Mouse (Mus musculus) kidney, embryonic 15.5 days (tissue): ENCODE measurements around the gene Rufy3. TPM values are rescaled to one million over a fixed set of nuclear protein-coding genes. Genes with fewer than 3 reads are reported as not detected.

ENCODE experiments used
- ATAC-seq: fragments of 200-750 bp; cut with Nextera tagmentation; replicated peaks from 2 replicates; pipeline ENCODE4 v1.8.0; 2017; ENCODE audit warnings: moderate TSS enrichment; ENCODE audit not compliant: low FRiP score
- H3K27ac ChIP-seq: fragments of 300-500 bp; sonication (generic); 2 replicates; pipeline ENCODE4 v1.5.1; 2015; ENCODE audit warnings: mild to moderate bottlenecking, inconsistent platforms
- H3K27me3 ChIP-seq: fragments of 300-500 bp; sonication (generic); 2 replicates; pipeline ENCODE4 v1.6.1; 2015; ENCODE audit warnings: inconsistent platforms
- H3K36me3 ChIP-seq: fragments of 300-500 bp; sonication (generic); 2 replicates; pipeline ENCODE4 v1.6.1; 2015; ENCODE audit warnings: inconsistent platforms
- H3K4me1 ChIP-seq: fragments of 300-500 bp; sonication (generic); 2 replicates; pipeline ENCODE4 v1.6.1; 2015; ENCODE audit warnings: inconsistent platforms
- H3K4me2 ChIP-seq: fragments of 300-500 bp; sonication (generic); 2 replicates; pipeline ENCODE4 v1.6.1; 2015; ENCODE audit warnings: moderate library complexity, mild to moderate bottlenecking, inconsistent platforms
- H3K4me3 ChIP-seq: fragments of 300-500 bp; sonication (generic); replicated peaks from 2 replicates; pipeline ENCODE4 v1.5.1; 2015; ENCODE audit warnings: mild to moderate bottlenecking, inconsistent platforms
- H3K9ac ChIP-seq: fragments of 300-500 bp; sonication (generic); 2 replicates; pipeline ENCODE4 v1.6.1; 2015; ENCODE audit warnings: mild to moderate bottlenecking, inconsistent platforms
- H3K9me3 ChIP-seq: fragments of 300-500 bp; sonication (generic); replicated peaks from 2 replicates; pipeline ENCODE4 v1.6.1; 2016; ENCODE audit warnings: inconsistent platforms
- WGBS: fragments of 180-500 bp; shearing (Covaris S2); methylation state at CpG from one replicate; pipeline ENCODE4 v1.1.7; 2015; ENCODE audit warnings: mixed read lengths; 5-methylcytosine and 5-hydroxymethylcytosine counted together
- polyA plus RNA-seq: library from polyadenylated mRNA; unstranded; fragments of >200 nt; fragmentation: Nextera tagmentation; extraction: Ambion mirVana; gene quantifications from 2 replicates; pipeline ENCODE4 v1.2.1, GENCODE M21; 2015

The Rufy3 gene
- polyA plus RNA-seq, 1 experiment from 2014 or later: 19.3 TPM

DNA sequence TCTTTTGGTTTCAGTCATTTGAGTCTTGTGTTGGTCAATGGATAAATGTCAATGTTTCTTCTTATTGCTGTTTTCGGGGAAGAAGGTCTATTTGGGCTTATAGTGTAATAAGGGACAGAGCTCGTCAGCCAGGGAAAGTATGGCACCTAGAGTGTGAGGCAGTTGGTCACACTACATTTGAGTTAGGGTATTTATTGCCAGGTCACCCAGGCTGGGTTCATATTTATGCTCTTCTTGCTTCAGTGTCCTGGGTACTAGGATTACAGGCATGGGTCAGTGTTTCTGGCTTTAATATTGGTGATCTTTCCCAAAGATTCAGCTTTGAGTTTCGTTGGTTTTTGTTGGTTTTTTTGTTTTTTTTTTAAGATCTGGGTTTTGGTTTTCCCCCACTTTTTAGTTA lies 37.9 kb downstream of the Rufy3 start:
- H3K4me2 ChIP-seq: no peak overlapping the region
- 48% methylated on average over 3 of the region's 3 CpGs for WGBS

DNA sequence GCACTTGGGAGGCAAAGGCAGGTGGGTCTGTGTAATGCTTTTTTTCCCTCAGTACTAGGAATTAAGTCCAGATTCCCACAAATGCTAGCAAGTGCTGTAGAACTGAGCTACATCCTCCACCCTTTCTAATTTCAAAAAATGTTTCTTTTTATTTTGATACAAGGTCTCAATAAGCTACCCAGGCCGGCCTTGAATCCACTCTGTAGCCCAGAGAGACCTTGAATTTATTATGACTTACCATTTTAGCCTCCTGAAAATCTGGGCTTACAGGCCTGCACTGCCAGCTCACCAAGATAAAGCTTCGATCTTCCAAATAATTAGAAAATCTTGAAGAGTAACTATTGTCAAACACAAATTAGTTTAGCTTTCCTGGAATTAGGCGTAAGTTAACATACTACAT lies 39.2 kb downstream of the Rufy3 start:
- no peaks in the 10 kb centered on the region for H3K36me3 ChIP-seq
- no peak overlapping the region for H3K9ac ChIP-seq
- H3K27ac ChIP-seq: no peak overlapping the region
- no peaks in the 10 kb centered on the region for H3K9me3 ChIP-seq
- H3K27me3 ChIP-seq: no peaks in the 10 kb centered on the region
- no peak overlapping the region for H3K4me3 ChIP-seq
- H3K4me2 ChIP-seq: no peak overlapping the region
- WGBS: 88% methylated on average over 3 of the region's 3 CpGs
- peaks cover 19% of the 10 kb centered on the region for H3K4me1 ChIP-seq
- no peak for ATAC-seq

More for the DNA sequence above, 37.9 kb downstream of the Rufy3 start:
- ATAC-seq: peak; percentile 77
- Histone ChIP-seq H3K27me3 (no peaks in the 10 kb centered on the region), H3K4me3 (no peak overlapping the region), H3K9ac (no peak overlapping the region), H3K36me3 (no peaks in the 10 kb centered on the region), H3K9me3 (no peaks in the 10 kb centered on the region), H3K27ac (no peak overlapping the region), H3K4me1 (peaks cover 19% of the 10 kb centered on the region)

DNA sequence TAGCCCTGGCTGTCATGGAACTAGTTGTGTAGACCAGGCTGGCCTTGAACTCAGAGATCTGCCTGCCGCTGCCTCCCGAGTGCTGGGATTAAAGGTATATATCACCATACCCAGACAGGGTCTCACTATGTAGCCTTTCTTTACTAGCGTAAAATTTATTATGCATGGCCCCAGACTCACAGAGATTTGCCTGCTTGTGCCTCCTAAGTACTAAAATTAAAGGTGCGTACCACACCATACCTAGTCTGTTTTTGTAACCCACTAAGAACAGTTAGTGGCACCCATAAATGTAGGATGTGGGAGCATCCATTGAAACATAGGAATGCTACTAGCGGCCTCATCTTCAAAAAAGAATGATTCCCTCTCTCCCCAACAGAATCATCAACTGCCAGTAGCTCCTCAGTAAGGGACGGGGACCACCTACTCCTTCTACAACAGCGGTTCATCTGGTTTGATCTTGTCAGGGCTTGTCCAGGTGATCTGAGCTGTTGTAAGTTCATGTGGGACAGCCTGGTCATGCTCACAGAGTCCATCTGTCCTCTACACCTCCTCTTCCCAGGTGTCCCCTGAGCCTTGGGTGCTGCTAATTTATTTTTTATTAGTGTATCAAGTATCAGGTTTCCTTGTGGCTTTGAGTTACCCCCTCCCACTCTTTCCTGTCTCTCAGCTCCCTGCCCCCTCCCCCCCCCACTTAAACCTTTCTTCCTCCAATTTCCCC lies 40.0 kb downstream of the Rufy3 start:
- ATAC-seq: peak; percentile 84

DNA sequence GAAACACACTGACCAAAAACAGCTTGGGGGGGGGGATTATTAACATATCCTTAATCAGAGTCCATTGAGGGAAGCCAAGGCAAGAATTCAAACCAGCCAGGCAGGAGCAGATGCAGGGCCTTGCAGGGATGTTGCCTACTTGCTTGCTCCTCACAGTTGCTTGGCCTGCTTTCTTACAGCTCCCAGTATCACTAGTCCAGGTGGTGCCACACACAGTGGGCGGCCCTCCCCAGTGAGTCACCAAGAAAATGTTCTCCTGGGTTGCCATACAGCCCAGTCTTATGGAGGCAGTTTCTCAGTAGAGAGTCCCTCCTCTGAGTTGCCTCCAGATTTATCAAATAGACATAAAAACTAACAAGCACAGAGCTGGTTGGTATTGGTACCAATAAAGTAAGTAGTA lies 49.3 kb downstream of the Rufy3 start:
- Histone ChIP-seq H3K27me3 (no peaks in the 10 kb centered on the region), H3K4me2 (no peak overlapping the region), H3K4me3 (no peak overlapping the region), H3K27ac (no peak overlapping the region), H3K36me3 (peaks cover 29% of the 10 kb centered on the region), H3K9me3 (no peaks in the 10 kb centered on the region), H3K4me1 (no peaks in the 10 kb centered on the region), H3K9ac (no peak overlapping the region)
- no peak for ATAC-seq
- WGBS: 96% methylated on average over 1 of the region's 1 CpGs

More for the DNA sequence above, 40.0 kb downstream of the Rufy3 start:
- Histone ChIP-seq H3K9ac (no peak overlapping the region), H3K27ac (no peak overlapping the region), H3K9me3 (no peaks in the 10 kb centered on the region), H3K27me3 (no peaks in the 10 kb centered on the region), H3K4me3 (no peak overlapping the region), H3K4me2 (no peak overlapping the region), H3K4me1 (peaks cover 19% of the 10 kb centered on the region), H3K36me3 (no peaks in the 10 kb centered on the region)
- WGBS: 69% methylated on average over 7 of the region's 7 CpGs

DNA sequence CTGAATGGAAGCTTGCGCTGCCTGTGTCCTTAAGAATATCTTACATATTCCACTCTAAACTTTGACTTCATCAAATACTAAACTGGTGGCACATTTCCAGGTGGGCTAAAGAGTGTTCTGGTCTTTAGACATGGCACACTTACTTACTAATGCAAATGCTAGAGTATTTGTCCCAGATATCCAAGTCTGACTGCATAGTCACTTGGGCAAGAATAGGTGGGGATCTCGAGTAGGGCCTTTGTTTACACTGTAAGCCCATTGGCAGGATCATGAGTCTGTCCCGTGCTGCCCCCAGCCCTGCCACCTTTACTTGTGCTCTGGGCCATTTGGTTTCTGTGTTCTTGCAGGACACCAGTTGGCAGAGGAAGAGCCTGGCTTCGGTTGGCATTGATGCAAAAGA lies 52.1 kb downstream of the Rufy3 start:
- Histone ChIP-seq H3K27ac (no peak overlapping the region), H3K27me3 (no peaks in the 10 kb centered on the region), H3K9me3 (no peaks in the 10 kb centered on the region), H3K36me3 (peaks cover 41% of the 10 kb centered on the region), H3K4me1 (no peaks in the 10 kb centered on the region), H3K4me3 (no peak overlapping the region), H3K9ac (no peak overlapping the region), H3K4me2 (no peak overlapping the region)
- WGBS: 82% methylated on average over 4 of the region's 4 CpGs
- no peak for ATAC-seq

DNA sequence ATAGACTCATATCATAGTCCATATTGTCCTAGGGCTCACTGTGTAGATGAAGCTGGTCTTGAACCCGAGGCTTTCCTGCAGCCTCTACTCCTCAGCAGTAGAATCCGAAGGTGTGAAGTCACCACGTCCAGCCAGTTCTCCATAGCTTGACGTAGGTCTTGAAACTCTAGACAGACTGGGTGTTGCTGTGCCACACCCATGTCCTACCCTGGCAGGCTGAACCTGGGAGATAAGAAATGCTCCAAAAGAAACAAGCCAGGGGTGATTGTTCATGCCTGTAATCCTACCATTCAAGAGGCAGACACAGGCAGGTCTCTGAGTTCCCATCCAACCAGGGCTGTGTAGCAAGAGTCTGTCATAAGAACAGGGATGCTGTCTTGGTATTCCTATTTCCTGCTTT lies 62.7 kb downstream of the Rufy3 start:
- peak; percentile 40; the same call in 1 of the 2 replicates for ATAC-seq
- 87% methylated on average over 4 of the region's 4 CpGs for WGBS

DNA sequence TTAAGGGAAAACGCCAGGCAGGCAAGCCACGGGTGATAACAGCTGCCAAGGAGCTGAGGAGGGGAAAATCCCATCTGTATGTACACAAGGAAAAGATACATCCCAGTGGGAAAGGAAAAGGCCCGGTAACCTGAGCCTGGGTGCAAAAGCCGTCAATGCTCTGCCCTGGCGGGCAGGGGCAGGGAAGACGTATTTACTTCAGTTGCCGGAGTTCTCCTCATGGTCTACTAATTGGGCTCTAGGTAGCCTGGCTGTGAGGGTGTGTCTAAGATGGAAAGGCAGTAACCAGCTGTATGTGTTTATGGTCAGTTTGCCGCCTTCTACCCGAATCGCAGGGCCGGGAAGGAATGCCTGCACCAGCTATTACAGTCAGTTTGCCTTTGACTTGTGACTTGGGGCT lies 64.3 kb downstream of the Rufy3 start:
- H3K4me3 ChIP-seq: no peak overlapping the region

More for the DNA sequence above, 62.7 kb downstream of the Rufy3 start:
- Histone ChIP-seq H3K27me3 (no peaks in the 10 kb centered on the region), H3K4me3 (no peak overlapping the region), H3K27ac (no peak overlapping the region), H3K9me3 (no peaks in the 10 kb centered on the region), H3K4me1 (0 out of 2 replicates have a peak, but pooled peaks cover 2% of the 10 kb centered on the region), H3K36me3 (peaks cover 40% of the 10 kb centered on the region), H3K4me2 (no peak overlapping the region), H3K9ac (no peak overlapping the region)

DNA sequence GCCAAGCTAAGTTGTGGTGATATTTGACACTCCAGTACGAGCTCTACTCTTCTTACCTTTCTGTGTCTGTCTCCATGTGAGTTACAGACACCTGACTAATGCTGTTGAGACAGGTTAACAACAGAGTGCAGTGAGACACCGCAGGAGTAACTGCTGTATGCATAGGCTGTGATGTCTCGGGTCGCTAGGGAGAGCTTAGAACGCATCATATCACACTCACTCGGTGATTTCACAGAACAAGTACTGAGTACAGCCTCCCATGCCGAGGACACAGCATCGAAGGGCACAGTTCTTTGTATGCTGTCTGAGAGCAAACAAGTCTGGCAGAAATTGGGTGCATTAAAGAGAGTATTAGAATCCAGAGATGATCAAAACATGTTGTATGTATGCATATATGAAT lies 65.1 kb downstream of the Rufy3 start:
- 67% methylated on average over 8 of the region's 8 CpGs for WGBS
- no peak overlapping the region for H3K9ac ChIP-seq
- no peak for ATAC-seq
- H3K27me3 ChIP-seq: no peaks in the 10 kb centered on the region
- H3K36me3 ChIP-seq: peaks cover 61% of the 10 kb centered on the region
- H3K27ac ChIP-seq: no peak overlapping the region
- H3K4me1 ChIP-seq: 0 out of 2 replicates have a peak, but pooled peaks cover 3% of the 10 kb centered on the region
- H3K4me2 ChIP-seq: no peak overlapping the region
- no peak overlapping the region for H3K4me3 ChIP-seq
- no peaks in the 10 kb centered on the region for H3K9me3 ChIP-seq

More for the DNA sequence above, 64.3 kb downstream of the Rufy3 start:
- no peaks in the 10 kb centered on the region for H3K9me3 ChIP-seq
- WGBS: 41% methylated on average over 11 of the region's 11 CpGs
- H3K4me2 ChIP-seq: no peak overlapping the region
- H3K36me3 ChIP-seq: peaks cover 54% of the 10 kb centered on the region
- H3K9ac ChIP-seq: no peak overlapping the region
- ATAC-seq: peak; percentile 57; the same call in 1 of the 2 replicates
- H3K27me3 ChIP-seq: no peaks in the 10 kb centered on the region
- 0 out of 2 replicates have a peak, but pooled peaks cover 3% of the 10 kb centered on the region for H3K4me1 ChIP-seq
- no peak overlapping the region for H3K27ac ChIP-seq

DNA sequence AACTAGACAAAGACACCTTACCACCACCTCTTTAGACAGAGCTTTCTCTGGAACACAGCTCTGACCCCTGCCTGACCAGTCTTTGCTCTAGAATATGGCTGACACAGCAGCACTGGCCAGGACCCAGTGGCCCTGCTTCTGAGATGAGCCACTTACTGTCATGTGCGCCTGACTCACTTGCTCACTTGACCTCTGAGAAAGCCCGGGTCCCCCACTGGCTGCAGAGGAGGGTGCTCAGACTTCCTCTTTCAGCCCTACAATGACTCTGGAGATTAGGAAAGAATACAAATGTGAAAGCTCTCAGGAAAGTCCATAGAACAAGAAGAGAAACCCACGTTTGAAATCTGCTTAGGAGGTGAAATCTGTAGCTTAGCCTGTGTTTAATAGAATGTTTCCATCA lies 66.0 kb downstream of the Rufy3 start:
- Histone ChIP-seq H3K27ac (no peak overlapping the region), H3K9ac (no peak overlapping the region), H3K4me1 (0 out of 2 replicates have a peak, but pooled peaks cover 3% of the 10 kb centered on the region), H3K36me3 (peaks cover 67% of the 10 kb centered on the region), H3K9me3 (no peaks in the 10 kb centered on the region), H3K4me3 (no peak overlapping the region), H3K4me2 (no peak overlapping the region), H3K27me3 (no peaks in the 10 kb centered on the region)
- ATAC-seq: no peak
- 66% methylated on average over 3 of the region's 3 CpGs for WGBS

DNA sequence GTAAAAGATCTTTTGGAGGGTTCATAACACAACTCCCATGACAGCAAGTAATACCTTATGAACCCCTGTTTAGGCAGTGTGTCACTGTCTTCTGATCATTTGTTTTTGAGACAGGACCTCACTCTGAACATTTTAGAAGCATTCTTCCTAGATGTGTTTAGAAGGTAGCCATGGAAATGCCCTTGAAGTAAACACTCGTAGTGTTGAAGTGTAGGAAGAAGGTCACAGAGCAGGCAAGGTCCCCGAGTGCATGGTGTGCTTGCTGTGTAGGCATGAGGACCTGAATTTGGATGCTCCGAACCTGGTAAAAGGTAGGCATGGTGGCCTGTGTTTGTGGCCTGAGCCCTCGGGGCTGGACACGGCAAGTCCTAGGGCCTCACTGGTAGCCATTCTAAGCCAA lies 66.7 kb downstream of the Rufy3 start:
- ATAC-seq: no peak
- WGBS: 93% methylated on average over 5 of the region's 5 CpGs
- Histone ChIP-seq H3K4me3 (no peak overlapping the region), H3K36me3 (peaks cover 67% of the 10 kb centered on the region), H3K27me3 (no peaks in the 10 kb centered on the region), H3K9me3 (no peaks in the 10 kb centered on the region), H3K4me1 (0 out of 2 replicates have a peak, but pooled peaks cover 3% of the 10 kb centered on the region), H3K4me2 (no peak overlapping the region), H3K9ac (no peak overlapping the region), H3K27ac (no peak overlapping the region)

DNA sequence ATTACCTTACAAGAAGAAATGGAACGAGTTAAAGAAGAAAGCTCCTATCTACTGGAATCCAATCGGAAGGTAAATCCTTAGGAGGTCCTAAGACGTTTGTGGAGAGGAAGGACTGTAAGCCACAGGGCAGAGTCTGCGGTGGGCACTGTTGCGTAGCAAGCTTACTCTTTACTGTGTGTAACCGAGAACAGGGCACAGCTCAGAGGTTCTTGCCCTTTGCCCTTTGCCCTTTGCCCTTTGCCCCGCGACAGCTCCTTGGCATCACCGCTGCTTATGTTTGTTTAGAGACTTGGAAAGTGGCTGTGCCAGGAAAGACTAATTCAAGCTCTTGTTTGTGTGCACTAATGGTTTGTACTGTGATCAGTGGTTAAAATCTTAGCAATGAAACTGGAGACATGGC lies 67.6 kb downstream of the Rufy3 start:
- Histone ChIP-seq H3K9ac (no peak overlapping the region), H3K27ac (0 out of 2 replicates have a peak overlapping the region, but pooled peaks have one; percentile 18), H3K36me3 (peaks cover 73% of the 10 kb centered on the region), H3K4me2 (no peak overlapping the region), H3K9me3 (no peaks in the 10 kb centered on the region), H3K27me3 (no peaks in the 10 kb centered on the region), H3K4me1 (0 out of 2 replicates have a peak, but pooled peaks cover 3% of the 10 kb centered on the region), H3K4me3 (no peak overlapping the region)
- ATAC-seq: 0 out of 2 replicates have a peak, but pooled peaks have one; percentile 42
- WGBS: 58% methylated on average over 9 of the region's 9 CpGs

DNA sequence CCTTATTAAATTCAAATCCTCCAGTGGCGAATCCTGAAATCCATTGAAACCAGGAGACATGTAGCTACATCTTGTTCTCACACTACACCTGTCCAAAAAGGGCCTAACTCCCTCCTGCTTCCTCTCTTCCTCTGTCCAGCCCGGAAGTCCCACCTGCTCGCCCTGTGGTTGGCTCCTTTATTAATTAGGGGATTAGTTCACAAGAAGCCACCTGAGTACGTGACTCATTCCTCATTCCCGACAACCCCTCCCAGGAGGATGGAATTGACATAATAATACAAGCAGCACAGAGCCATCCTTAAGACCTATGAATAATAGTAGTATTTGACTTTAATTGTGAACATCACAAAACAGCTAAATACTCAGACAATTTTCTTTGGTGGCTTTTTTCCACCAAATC lies 69.2 kb downstream of the Rufy3 start:
- H3K36me3 ChIP-seq: peaks cover 68% of the 10 kb centered on the region

More for the DNA sequence above, 69.2 kb downstream of the Rufy3 start:
- ATAC-seq: no peak
- Histone ChIP-seq H3K27me3 (no peaks in the 10 kb centered on the region), H3K4me1 (0 out of 2 replicates have a peak, but pooled peaks cover 3% of the 10 kb centered on the region), H3K9me3 (no peaks in the 10 kb centered on the region), H3K4me3 (no peak overlapping the region), H3K4me2 (no peak overlapping the region), H3K9ac (no peak overlapping the region), H3K27ac (no peak overlapping the region)
- WGBS: 91% methylated on average over 5 of the region's 5 CpGs
